Mouse (Mus musculus): ENCODE measurements around the gene Pts. TPM values are rescaled to one million over a fixed set of nuclear protein-coding genes. Genes with fewer than 3 reads are reported as not detected.

Gene Pts
- total RNA-seq (2014; fragmentation: Nextera tagmentation) (76.0 and 81.6 TPM in 2 replicates), total RNA-seq (2017) (45.2 and 74.2 TPM in 2 replicates)

- ATAC-seq (replicated peaks; ENCODE audit: low FRiP score, low TSS enrichment, poor library complexity, severe bottlenecking): peak; percentile 82
Measured at GRCm38 (mm10) chr9:50528293-50528892, at the start of gene Pts. Gene Pts, minus strand, starts transcription at chr9:50528724.

GRCm38 (mm10) chr9:50569599-50570525 lies 41.3 kb upstream of the Pts start:
- ATAC-seq (replicated peaks; ENCODE audit: low FRiP score, low TSS enrichment, poor library complexity, severe bottlenecking): no peak

GRCm38 (mm10) chr9:50567881-50568280 lies 39.4 kb upstream of the Pts start:
- no peak for ATAC-seq (replicated peaks; ENCODE audit: low FRiP score, low TSS enrichment, poor library complexity, severe bottlenecking)

GRCm38 (mm10) chr9:50567372-50567771 lies 38.8 kb upstream of the Pts start:
- ATAC-seq (replicated peaks; ENCODE audit: low FRiP score, low TSS enrichment, poor library complexity, severe bottlenecking): no peak

- 0 out of 2 replicates have a peak, but pooled peaks have one; percentile 52 for ATAC-seq (replicated peaks; ENCODE audit: low FRiP score, low TSS enrichment, poor library complexity, severe bottlenecking)
Measured at GRCm38 (mm10) chr9:50565940-50566339, 37.4 kb upstream of the Pts start.

GRCm38 (mm10) chr9:50565173-50565572 lies 36.6 kb upstream of the Pts start:
- no peak for ATAC-seq (replicated peaks; ENCODE audit: low FRiP score, low TSS enrichment, poor library complexity, severe bottlenecking)

GRCm38 (mm10) chr9:50561918-50562360 lies 33.4 kb upstream of the Pts start:
- ATAC-seq (replicated peaks; ENCODE audit: low FRiP score, low TSS enrichment, poor library complexity, severe bottlenecking): no peak

- ATAC-seq (replicated peaks; ENCODE audit: low FRiP score, low TSS enrichment, poor library complexity, severe bottlenecking): no peak
Measured at GRCm38 (mm10) chr9:50561145-50561917, 32.8 kb upstream of the Pts start, which contains the start of gene Tex12. Gene Tex12, minus strand, starts transcription at chr9:50561325.

GRCm38 (mm10) chr9:50555094-50555446 lies 26.5 kb upstream of the Pts start, which contains the start of gene Bco2:
Gene Bco2, minus strand, starts transcription at chr9:50555181.
- ATAC-seq (replicated peaks; ENCODE audit: low FRiP score, low TSS enrichment, poor library complexity, severe bottlenecking): no peak

GRCm38 (mm10) chr9:50554241-50555093 lies 25.9 kb upstream of the Pts start, which contains the start of gene Il18:
Gene Il18, plus strand, starts transcription at chr9:50554827.
- ATAC-seq (replicated peaks; ENCODE audit: low FRiP score, low TSS enrichment, poor library complexity, severe bottlenecking): no peak

- no peak for ATAC-seq (replicated peaks; ENCODE audit: low FRiP score, low TSS enrichment, poor library complexity, severe bottlenecking)
Measured at GRCm38 (mm10) chr9:50553547-50553946, 25.0 kb upstream of the Pts start.

- no peak for ATAC-seq (replicated peaks; ENCODE audit: low FRiP score, low TSS enrichment, poor library complexity, severe bottlenecking)
Measured at GRCm38 (mm10) chr9:50552206-50552605, 23.7 kb upstream of the Pts start.

- no peak for ATAC-seq (replicated peaks; ENCODE audit: low FRiP score, low TSS enrichment, poor library complexity, severe bottlenecking)
Measured at GRCm38 (mm10) chr9:50548936-50549335, 20.4 kb upstream of the Pts start.

GRCm38 (mm10) chr9:50547859-50548478 lies 19.4 kb upstream of the Pts start:
- no peak for ATAC-seq (replicated peaks; ENCODE audit: low FRiP score, low TSS enrichment, poor library complexity, severe bottlenecking)

GRCm38 (mm10) chr9:50542401-50542800 lies 13.9 kb upstream of the Pts start:
- ATAC-seq (replicated peaks; ENCODE audit: low FRiP score, low TSS enrichment, poor library complexity, severe bottlenecking): no peak

- ATAC-seq (replicated peaks; ENCODE audit: low FRiP score, low TSS enrichment, poor library complexity, severe bottlenecking): no peak
Measured at GRCm38 (mm10) chr9:50540170-50540569, 11.6 kb upstream of the Pts start.

GRCm38 (mm10) chr9:50537295-50537694 lies 8.8 kb upstream of the Pts start:
- no peak for ATAC-seq (replicated peaks; ENCODE audit: low FRiP score, low TSS enrichment, poor library complexity, severe bottlenecking)

GRCm38 (mm10) chr9:50536603-50537135 lies 8.1 kb upstream of the Pts start:
- ATAC-seq (replicated peaks; ENCODE audit: low FRiP score, low TSS enrichment, poor library complexity, severe bottlenecking): no peak

All from megakaryocyte-erythroid progenitor cell, adult 5-6 weeks (primary cell).